Mouse (Mus musculus) embryo, embryonic 9.5 days (tissue): ENCODE measurements around the gene Mical2.

ENCODE experiments used
- DNase-seq: peaks from one replicate; pipeline ENCODE4 v3.0.0-alpha.2; 2017; ENCODE audit errors: extremely low spot score

Mical2 gene

DNA sequence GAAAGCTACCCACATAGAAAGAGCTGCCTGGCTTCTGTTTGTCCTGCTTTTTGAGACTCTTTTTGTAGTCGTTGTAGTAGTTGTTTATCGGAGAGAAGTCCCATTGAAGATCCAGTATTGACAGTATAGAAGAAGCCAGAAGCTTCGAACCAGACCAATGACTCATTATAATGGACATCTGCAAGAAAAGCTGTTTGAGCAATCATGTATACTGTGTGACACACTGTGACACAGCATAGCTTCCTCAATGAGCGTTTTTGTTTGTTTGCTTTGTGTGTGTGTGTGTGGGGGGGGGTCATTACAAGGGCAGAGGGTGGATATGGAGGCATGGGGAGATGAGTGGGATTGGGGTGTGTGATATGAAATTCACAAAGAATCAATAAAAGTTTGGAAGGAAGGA lies 53.0 kb downstream of the Mical2 start:
- no peak for DNase-seq

GRCm38 (mm10) chr7:112280474-112280873 lies 54.8 kb downstream of the Mical2 start:
- no peak for DNase-seq

- DNase-seq: no peak
Measured at GRCm38 (mm10) chr7:112283606-112284310, 58.1 kb downstream of the Mical2 start.

GRCm38 (mm10) chr7:112285573-112285972 lies 59.9 kb downstream of the Mical2 start:
- no peak for DNase-seq

- no peak for DNase-seq
Measured at GRCm38 (mm10) chr7:112288352-112289107, 62.9 kb downstream of the Mical2 start.

GRCm38 (mm10) chr7:112289514-112289913 lies 63.9 kb downstream of the Mical2 start:
- no peak for DNase-seq

DNA sequence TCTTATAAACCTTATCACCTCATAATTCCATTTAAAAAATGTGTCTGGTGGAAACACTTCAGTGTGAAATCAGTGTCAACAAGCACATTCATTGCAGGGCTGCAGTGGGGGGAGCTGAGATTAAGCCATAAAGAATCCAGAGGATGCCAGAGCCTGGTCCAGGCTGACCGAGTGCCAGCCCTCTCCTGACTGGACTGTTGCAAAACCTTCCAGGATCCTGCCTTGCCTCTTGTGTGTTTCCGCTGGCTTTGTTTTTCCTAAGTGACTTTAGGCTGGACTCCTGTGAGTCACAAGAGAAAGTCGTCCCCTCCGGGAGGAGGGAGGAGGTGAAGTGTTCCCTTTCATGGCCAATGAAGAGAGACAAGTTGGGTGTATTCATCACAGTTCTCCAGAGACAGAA lies 64.3 kb downstream of the Mical2 start:
- no peak for DNase-seq

DNA sequence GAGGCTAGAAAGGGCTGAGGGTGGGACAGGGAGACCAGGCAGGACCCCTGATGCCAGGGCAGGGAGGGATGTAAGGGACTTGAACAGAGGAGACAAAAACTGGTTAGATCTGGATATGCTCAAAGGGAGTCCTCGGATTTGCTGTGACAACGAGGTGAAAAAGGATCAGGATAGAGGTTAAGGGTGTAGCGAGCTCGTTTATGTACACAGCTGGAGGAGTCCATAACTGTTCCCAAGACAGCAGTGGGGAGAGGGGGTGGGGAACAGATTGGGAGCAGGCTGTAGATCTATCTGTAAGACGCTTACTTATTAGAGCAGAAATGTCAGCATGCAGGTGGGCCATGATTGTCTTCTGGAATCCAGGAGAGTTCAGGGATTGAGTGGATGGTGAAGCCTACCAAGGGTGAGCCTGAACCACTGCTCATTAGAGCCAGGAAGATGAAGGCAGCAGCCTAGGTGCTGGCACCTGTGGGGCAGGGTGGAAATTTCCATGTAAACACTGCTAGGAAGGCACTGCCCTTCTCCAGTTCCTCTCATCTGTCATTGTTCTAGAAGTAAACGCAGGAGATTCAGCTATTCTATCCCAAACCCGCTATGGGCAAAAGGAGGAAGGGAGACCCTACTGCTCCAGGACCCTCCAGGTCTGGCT lies 67.9 kb downstream of the Mical2 start:
- DNase-seq: no peak

DNA sequence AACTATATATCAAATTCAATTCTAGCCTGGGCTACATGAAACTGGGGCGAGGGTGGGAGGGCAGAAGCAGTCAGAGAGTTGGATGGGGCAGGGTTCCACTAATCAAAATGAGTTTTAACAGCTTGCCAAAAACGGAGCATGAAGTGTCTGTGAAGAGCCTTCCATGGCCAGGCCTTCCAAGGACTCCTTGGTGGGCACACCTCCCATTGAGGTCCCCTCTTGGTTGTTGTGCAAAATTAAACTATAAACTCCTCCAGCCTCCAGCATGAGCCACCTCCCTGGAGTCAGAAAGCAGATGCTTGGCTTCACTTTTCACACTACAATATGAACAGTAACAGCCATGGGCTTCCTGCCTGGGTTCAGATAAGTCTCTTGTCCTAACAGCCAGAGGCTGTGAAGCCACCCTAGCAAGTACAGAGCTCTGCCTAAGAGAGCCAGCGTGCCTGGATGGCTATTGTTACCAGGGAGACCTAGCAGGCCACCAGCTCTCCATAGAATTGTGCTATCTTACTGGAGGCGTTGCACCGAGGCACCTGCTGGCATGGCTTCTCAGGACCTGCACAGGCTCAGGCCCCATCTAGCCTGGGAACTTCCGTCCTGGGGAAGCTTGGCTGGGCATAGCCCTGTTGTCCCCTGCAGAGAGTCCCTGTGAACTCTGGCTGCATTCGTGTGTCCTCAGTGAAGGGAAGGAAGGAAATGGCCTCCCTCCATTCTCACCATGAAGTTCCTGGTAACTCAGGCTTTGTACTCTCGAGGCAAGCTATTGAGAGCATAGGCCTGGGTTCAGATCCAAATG lies 70.0 kb downstream of the Mical2 start:
- DNase-seq: no peak

- DNase-seq: no peak
Measured at GRCm38 (mm10) chr7:112298032-112298431, 72.4 kb downstream of the Mical2 start.

- DNase-seq: no peak
Measured at GRCm38 (mm10) chr7:112298871-112299422, 73.3 kb downstream of the Mical2 start.

GRCm38 (mm10) chr7:112299521-112300096 lies 74.0 kb downstream of the Mical2 start:
- DNase-seq: no peak

- DNase-seq: no peak
Measured at GRCm38 (mm10) chr7:112300141-112300540, 74.5 kb downstream of the Mical2 start.

- DNase-seq: no peak
Measured at GRCm38 (mm10) chr7:112301052-112301451, 75.4 kb downstream of the Mical2 start.

- DNase-seq: no peak
Measured at GRCm38 (mm10) chr7:112304382-112304781, 78.7 kb downstream of the Mical2 start.

DNA sequence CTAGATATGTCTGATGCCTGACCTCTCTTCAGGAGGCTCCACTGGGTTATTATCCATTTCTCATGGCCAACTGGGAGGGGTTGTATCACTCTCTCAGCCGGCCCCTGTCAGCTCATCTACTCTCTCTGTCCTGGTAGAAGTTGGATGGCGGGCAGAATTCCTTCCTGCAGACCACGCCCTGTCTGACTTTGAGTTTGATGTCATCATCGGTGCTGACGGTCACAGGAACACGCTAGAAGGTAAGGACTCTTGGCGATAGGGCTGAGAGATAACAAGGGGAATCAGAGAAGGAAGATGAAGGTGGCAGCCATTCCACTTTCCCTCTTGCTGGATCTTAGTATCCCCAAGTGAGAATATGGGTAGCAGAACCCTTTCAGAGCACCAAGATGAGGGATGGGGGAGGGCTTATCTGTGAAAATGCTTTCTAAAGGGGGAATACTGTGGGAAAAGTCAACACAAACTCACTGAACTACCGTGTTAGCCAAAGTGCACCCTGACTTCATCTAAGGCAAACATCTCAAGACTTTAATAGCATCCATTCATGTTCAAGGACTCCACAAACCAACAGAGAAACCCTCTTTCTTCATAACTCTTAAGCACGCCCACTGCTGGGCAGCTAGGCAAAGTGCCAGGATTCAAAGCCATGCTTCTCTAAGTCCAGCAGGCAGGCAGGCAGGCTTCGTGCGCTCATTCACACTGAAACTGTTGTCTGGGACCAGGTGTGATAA lies 83.8 kb downstream of the Mical2 start:
- no peak for DNase-seq

DNA sequence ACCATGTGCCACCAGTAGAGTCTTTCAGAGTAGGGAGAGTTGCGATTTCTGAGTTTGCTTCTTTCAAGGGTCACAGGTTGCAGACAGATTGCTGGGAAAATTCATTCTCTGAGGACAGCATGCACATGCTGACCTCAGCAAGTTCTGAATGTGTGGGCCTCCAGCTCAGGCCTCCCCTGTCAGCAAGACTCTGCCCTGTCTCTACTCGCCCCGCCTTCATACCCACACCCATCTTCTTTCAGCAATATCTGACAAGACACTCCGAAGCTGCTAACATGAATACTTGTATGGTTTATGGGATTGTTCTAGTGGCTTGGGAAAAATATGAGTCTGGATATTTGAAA lies 84.3 kb downstream of the Mical2 start:
- DNase-seq: no peak

DNA sequence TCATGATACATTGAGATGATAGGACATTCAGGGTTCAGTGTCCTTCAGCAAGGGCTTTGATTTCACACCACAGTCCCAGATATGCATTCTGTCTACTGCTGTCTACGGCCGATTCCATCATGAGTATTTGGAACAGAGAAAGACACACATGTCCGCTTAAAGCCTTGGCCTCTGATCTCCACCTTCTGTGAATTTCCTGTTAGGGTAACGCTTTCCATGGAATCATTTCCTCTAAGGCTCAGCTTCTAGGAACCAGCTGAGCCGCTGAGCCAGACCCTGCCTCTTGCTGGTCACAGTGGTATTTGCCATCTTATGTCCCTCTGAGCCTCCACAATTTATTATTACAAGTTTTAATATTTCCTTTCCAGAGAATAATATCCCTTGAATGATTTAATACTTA lies 87.6 kb downstream of the Mical2 start:
- DNase-seq: no peak

- DNase-seq: no peak
Measured at GRCm38 (mm10) chr7:112313670-112314069, 88.0 kb downstream of the Mical2 start.

DNA sequence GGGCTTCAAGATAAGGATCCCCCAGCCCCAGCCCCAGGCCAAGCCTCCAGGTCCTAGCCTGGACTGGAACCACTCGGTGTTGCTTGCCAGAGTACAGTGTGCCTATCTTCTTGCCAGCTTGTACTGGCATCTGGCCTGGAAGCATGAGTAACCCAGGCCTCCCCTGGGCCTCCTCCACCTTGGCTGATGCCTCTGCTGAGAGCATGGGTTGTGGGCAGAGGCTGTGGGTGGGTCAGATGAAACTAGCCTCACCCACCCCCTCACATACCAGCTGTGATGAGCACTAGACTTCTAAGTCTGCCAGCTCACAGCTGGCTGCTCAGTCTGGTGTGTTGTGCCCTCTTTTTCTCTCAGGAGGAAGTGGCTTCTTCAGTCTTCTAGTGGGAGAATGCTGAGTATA lies 90.6 kb downstream of the Mical2 start:
- DNase-seq: no peak

DNA sequence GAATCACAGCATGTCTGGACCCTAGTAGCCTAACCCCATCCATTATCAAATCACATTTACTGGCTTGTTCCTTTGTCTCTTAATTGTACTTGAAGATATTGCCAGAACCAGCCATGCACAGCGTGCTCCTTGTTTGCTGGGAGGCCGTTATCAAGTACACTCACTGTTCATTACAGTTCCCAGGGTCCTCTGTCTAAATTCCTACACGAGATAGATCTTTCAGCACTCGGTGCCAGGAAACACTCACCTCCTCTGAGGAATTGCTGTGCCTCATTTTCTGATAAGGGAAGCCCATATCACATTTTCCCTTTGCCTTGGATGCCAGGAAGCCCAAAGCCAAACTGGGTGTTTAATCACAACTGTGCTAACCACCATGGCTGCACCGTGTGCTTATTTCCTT lies 91.8 kb downstream of the Mical2 start:
- DNase-seq: no peak
